Mouse (Mus musculus): Measurements from ENCODE around the gene Mthfd1l. TPM values are rescaled to one million over a fixed set of nuclear protein-coding genes. Genes with fewer than 3 reads are reported as not detected.

Mthfd1l gene
- polyA plus RNA-seq, 1 experiment from 2014 or later = 9.2 TPM

- H3K4me1 ChIP-seq = no peaks in the 10 kb centered on the region
- no peak for ATAC-seq (ENCODE audit: low FRiP score, low read depth)
- H3K4me2 ChIP-seq (replicated peaks) = no peak overlapping the region
- no peaks in the 10 kb centered on the region for H3K9me3 ChIP-seq
- H3K36me3 ChIP-seq = peaks cover 7% of the 10 kb centered on the region; the same call in 1 of the 2 replicates
- H3K4me3 ChIP-seq = no peak overlapping the region
- H3K27ac ChIP-seq = no peak overlapping the region
- no peak overlapping the region for H3K9ac ChIP-seq
- 88% methylated on average over 4 of the region's 4 CpGs for WGBS
- H3K27me3 ChIP-seq (replicated peaks) = no peaks in the 10 kb centered on the region
Observed at GRCm38 (mm10) chr10:4027466-4027865, 54.5 kb downstream of the Mthfd1l start.

- Histone ChIP-seq H3K4me3 (no peak overlapping the region), H3K9me3 (no peaks in the 10 kb centered on the region), H3K27me3 (replicated peaks) (no peaks in the 10 kb centered on the region), H3K4me2 (replicated peaks) (no peak overlapping the region), H3K36me3 (peaks cover 7% of the 10 kb centered on the region; the same call in 1 of the 2 replicates), H3K27ac (no peak overlapping the region), H3K4me1 (no peaks in the 10 kb centered on the region), H3K9ac (no peak overlapping the region)
- 92% methylated on average over 15 of the region's 15 CpGs for WGBS
- no peak for ATAC-seq (ENCODE audit: low FRiP score, low read depth)
Observed at GRCm38 (mm10) chr10:4028851-4029442, 56.0 kb downstream of the Mthfd1l start.

GRCm38 (mm10) chr10:4033761-4034160, 60.8 kb downstream of the Mthfd1l start:
- Histone ChIP-seq H3K9ac (no peak overlapping the region), H3K36me3 (peaks cover 7% of the 10 kb centered on the region; the same call in 1 of the 2 replicates), H3K4me1 (no peaks in the 10 kb centered on the region), H3K4me2 (replicated peaks) (no peak overlapping the region), H3K4me3 (no peak overlapping the region), H3K27me3 (replicated peaks) (no peaks in the 10 kb centered on the region), H3K27ac (no peak overlapping the region), H3K9me3 (no peaks in the 10 kb centered on the region)
- no peak for ATAC-seq (ENCODE audit: low FRiP score, low read depth)
- WGBS = 87% methylated on average over 9 of the region's 9 CpGs

GRCm38 (mm10) chr10:4036476-4036875, 63.6 kb downstream of the Mthfd1l start:
- H3K4me3 ChIP-seq = no peak overlapping the region
- no peaks in the 10 kb centered on the region for H3K4me1 ChIP-seq
- no peaks in the 10 kb centered on the region for H3K27me3 ChIP-seq (replicated peaks)
- H3K36me3 ChIP-seq = peaks cover 7% of the 10 kb centered on the region; the same call in 1 of the 2 replicates
- no peak overlapping the region for H3K27ac ChIP-seq
- WGBS = 96% methylated on average over 7 of the region's 7 CpGs
- no peak for ATAC-seq (ENCODE audit: low FRiP score, low read depth)
- no peak overlapping the region for H3K9ac ChIP-seq
- H3K9me3 ChIP-seq = no peaks in the 10 kb centered on the region
- no peak overlapping the region for H3K4me2 ChIP-seq (replicated peaks)

GRCm38 (mm10) chr10:4037066-4037465, 64.1 kb downstream of the Mthfd1l start:
- Histone ChIP-seq H3K27ac (no peak overlapping the region), H3K36me3 (peaks cover 6% of the 10 kb centered on the region; the same call in 1 of the 2 replicates), H3K9me3 (no peaks in the 10 kb centered on the region), H3K9ac (no peak overlapping the region), H3K4me1 (no peaks in the 10 kb centered on the region), H3K27me3 (replicated peaks) (no peaks in the 10 kb centered on the region), H3K4me2 (replicated peaks) (no peak overlapping the region), H3K4me3 (no peak overlapping the region)
- no peak; the same call in 1 of the 2 replicates for ATAC-seq (ENCODE audit: low FRiP score, low read depth)
- WGBS = 61% methylated on average over 3 of the region's 3 CpGs

- H3K4me2 ChIP-seq (replicated peaks) = no peak overlapping the region
- no peak overlapping the region for H3K27ac ChIP-seq
- H3K9ac ChIP-seq = no peak overlapping the region
- no peaks in the 10 kb centered on the region for H3K9me3 ChIP-seq
- 0 out of 2 replicates have a peak, but pooled peaks cover 2% of the 10 kb centered on the region for H3K36me3 ChIP-seq
- 94% methylated on average over 11 of the region's 11 CpGs for WGBS
- no peaks in the 10 kb centered on the region for H3K4me1 ChIP-seq
- H3K27me3 ChIP-seq (replicated peaks) = no peaks in the 10 kb centered on the region
- ATAC-seq (ENCODE audit: low FRiP score, low read depth) = no peak
- no peak overlapping the region for H3K4me3 ChIP-seq
Observed at GRCm38 (mm10) chr10:4038576-4038975, 65.7 kb downstream of the Mthfd1l start.

GRCm38 (mm10) chr10:4041691-4042090, 68.8 kb downstream of the Mthfd1l start:
- H3K9me3 ChIP-seq = no peaks in the 10 kb centered on the region
- H3K27me3 ChIP-seq (replicated peaks) = no peaks in the 10 kb centered on the region
- H3K4me2 ChIP-seq (replicated peaks) = no peak overlapping the region
- no peaks in the 10 kb centered on the region for H3K4me1 ChIP-seq
- H3K36me3 ChIP-seq = no peaks in the 10 kb centered on the region
- no peak overlapping the region for H3K27ac ChIP-seq
- H3K4me3 ChIP-seq = no peak overlapping the region
- no peak for ATAC-seq (ENCODE audit: low FRiP score, low read depth)
- H3K9ac ChIP-seq = no peak overlapping the region
- WGBS = 77% methylated on average over 9 of the region's 9 CpGs

GRCm38 (mm10) chr10:4044421-4044820, 71.5 kb downstream of the Mthfd1l start:
- Histone ChIP-seq H3K9ac (no peak overlapping the region), H3K36me3 (no peaks in the 10 kb centered on the region), H3K4me2 (replicated peaks) (no peak overlapping the region), H3K27me3 (replicated peaks) (no peaks in the 10 kb centered on the region), H3K4me3 (no peak overlapping the region), H3K9me3 (no peaks in the 10 kb centered on the region), H3K27ac (no peak overlapping the region), H3K4me1 (no peaks in the 10 kb centered on the region)
- 82% methylated on average over 7 of the region's 7 CpGs for WGBS
- no peak for ATAC-seq (ENCODE audit: low FRiP score, low read depth)

- H3K4me1 ChIP-seq = no peaks in the 10 kb centered on the region
- no peak overlapping the region for H3K4me3 ChIP-seq
- H3K9me3 ChIP-seq = no peaks in the 10 kb centered on the region
- no peak overlapping the region for H3K9ac ChIP-seq
- H3K27ac ChIP-seq = no peak overlapping the region
- H3K4me2 ChIP-seq (replicated peaks) = no peak overlapping the region
- no peaks in the 10 kb centered on the region for H3K27me3 ChIP-seq (replicated peaks)
- ATAC-seq (ENCODE audit: low FRiP score, low read depth) = no peak
- WGBS = 73% methylated on average over 4 of the region's 4 CpGs
- H3K36me3 ChIP-seq = no peaks in the 10 kb centered on the region
Observed at GRCm38 (mm10) chr10:4046496-4046895, 73.6 kb downstream of the Mthfd1l start.

GRCm38 (mm10) chr10:4047666-4048065, 74.7 kb downstream of the Mthfd1l start:
- Histone ChIP-seq H3K9ac (no peak overlapping the region), H3K4me2 (replicated peaks) (no peak overlapping the region), H3K27ac (no peak overlapping the region), H3K27me3 (replicated peaks) (no peaks in the 10 kb centered on the region), H3K4me3 (no peak overlapping the region), H3K36me3 (no peaks in the 10 kb centered on the region), H3K9me3 (no peaks in the 10 kb centered on the region), H3K4me1 (no peaks in the 10 kb centered on the region)
- ATAC-seq (ENCODE audit: low FRiP score, low read depth) = no peak
- WGBS = 82% methylated on average over 6 of the region's 6 CpGs

GRCm38 (mm10) chr10:4050236-4050635, 77.3 kb downstream of the Mthfd1l start:
- Histone ChIP-seq H3K9me3 (no peaks in the 10 kb centered on the region), H3K4me2 (replicated peaks) (no peak overlapping the region), H3K36me3 (no peaks in the 10 kb centered on the region), H3K9ac (no peak overlapping the region), H3K4me1 (no peaks in the 10 kb centered on the region), H3K27ac (no peak overlapping the region), H3K27me3 (replicated peaks) (no peaks in the 10 kb centered on the region), H3K4me3 (no peak overlapping the region)
- ATAC-seq (ENCODE audit: low FRiP score, low read depth) = no peak
- 90% methylated on average over 4 of the region's 4 CpGs for WGBS

GRCm38 (mm10) chr10:4052711-4053110, 79.8 kb downstream of the Mthfd1l start:
- Histone ChIP-seq H3K4me1 (no peaks in the 10 kb centered on the region), H3K27me3 (replicated peaks) (no peaks in the 10 kb centered on the region), H3K4me3 (no peak overlapping the region), H3K9me3 (no peaks in the 10 kb centered on the region), H3K27ac (no peak overlapping the region), H3K36me3 (no peaks in the 10 kb centered on the region), H3K9ac (no peak overlapping the region), H3K4me2 (replicated peaks) (no peak overlapping the region)
- 69% methylated on average over 4 of the region's 4 CpGs for WGBS
- no peak for ATAC-seq (ENCODE audit: low FRiP score, low read depth)

Data from neural tube, embryonic 12.5 days (tissue).